Mouse (Mus musculus): Measurements from ENCODE around the gene 4933427D14Rik. TPM values are rescaled to one million over a fixed set of nuclear protein-coding genes. Genes with fewer than 3 reads are reported as not detected.

4933427D14Rik gene
- polyA plus RNA-seq, 1 experiment, result 10.8 TPM

DNA sequence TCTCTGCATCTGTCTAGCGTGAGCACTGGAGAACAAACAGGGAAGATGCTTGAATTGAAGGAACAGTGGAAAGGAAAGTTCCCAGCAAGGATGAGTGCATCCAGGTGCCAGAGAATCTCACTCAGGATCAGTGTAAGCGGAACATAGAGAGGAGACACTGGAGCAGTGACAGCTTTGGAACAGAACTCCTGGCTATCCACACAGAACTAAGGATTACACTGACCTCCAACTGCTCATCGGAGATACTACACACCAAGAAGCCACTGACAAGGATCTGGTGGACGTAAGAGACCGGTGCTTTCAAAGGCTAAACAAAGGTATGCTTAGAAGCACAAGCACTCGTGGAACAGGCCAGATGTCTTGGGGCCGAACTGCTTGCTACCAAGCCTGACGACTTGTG lies 103.0 kb downstream of the 4933427D14Rik start:
- no peak for DNase-seq (ENCODE audit: low spot score)

Other genes with a start within 250 kb of the 4933427D14Rik start
- 0.32 and 0.41 TPM in 2 replicates for gene Aipl1, start 169.9 kb downstream of the 4933427D14Rik start, polyA plus RNA-seq (2012; rRNA removed)
- 2.8 and 3.2 TPM in 2 replicates for gene Pimreg, start 165.4 kb downstream of the 4933427D14Rik start, polyA plus RNA-seq (2012; rRNA removed)
- gene Pitpnm3, start 71.7 kb downstream of the 4933427D14Rik start, polyA plus RNA-seq (2012; rRNA removed), result 9.6 and 9.9 TPM in 2 replicates
- 0.43 and 0.84 TPM in 2 replicates for gene Gm43951, start 619 bp downstream of the 4933427D14Rik start, polyA plus RNA-seq (2012; rRNA removed)
- gene Txndc17, start 88 bp upstream of the 4933427D14Rik start, polyA plus RNA-seq (2012; rRNA removed), result 146 and 164 TPM in 2 replicates
- gene Med31, start 8.1 kb upstream of the 4933427D14Rik start, polyA plus RNA-seq (2012; rRNA removed), result 17.7 and 25.5 TPM in 2 replicates
- gene Slc13a5, start 59.8 kb upstream of the 4933427D14Rik start, polyA plus RNA-seq (2012; rRNA removed), result 0.16 and 0.39 TPM in 2 replicates
- 34.1 and 37.8 TPM in 2 replicates for gene Xaf1, start 94.2 kb upstream of the 4933427D14Rik start, polyA plus RNA-seq (2012; rRNA removed)
- gene Fbxo39, start 107.0 kb upstream of the 4933427D14Rik start, polyA plus RNA-seq (2012; rRNA removed), result 0.07 and 0.10 TPM in 2 replicates
- 0.09 and 0.17 TPM in 2 replicates for gene Tekt1, start 155.0 kb upstream of the 4933427D14Rik start, polyA plus RNA-seq (2012; rRNA removed)
- gene Smtnl2, start 204.3 kb upstream of the 4933427D14Rik start, polyA plus RNA-seq (2012; rRNA removed), result 5.3 and 6.7 TPM in 2 replicates
- 3.6 and 3.7 TPM in 2 replicates for gene Ggt6, start 228.1 kb upstream of the 4933427D14Rik start, polyA plus RNA-seq (2012; rRNA removed)
- gene Mybbp1a, start 233.9 kb upstream of the 4933427D14Rik start, polyA plus RNA-seq (2012; rRNA removed), result 55.1 and 75.5 TPM in 2 replicates

Measured in urinary bladder, adult 2 months (tissue).